Mouse (Mus musculus) c-Kit-positive CD71-positive TER-119-negative erythroid progenitor cells, embryonic 14.5 days (primary cell): ENCODE data around the gene Arl15.
"Not testable (repeated sequence)": the region's sequence is repeated elsewhere in the genome, so short reads cannot be mapped to it uniquely, and the experiment has no call there.

Source experiments
- DNase-seq: peaks from one replicate; pipeline ENCODE4 v3.0.0-alpha.2; 2013; ENCODE audit warnings: low read depth

Arl15 gene

DNA sequence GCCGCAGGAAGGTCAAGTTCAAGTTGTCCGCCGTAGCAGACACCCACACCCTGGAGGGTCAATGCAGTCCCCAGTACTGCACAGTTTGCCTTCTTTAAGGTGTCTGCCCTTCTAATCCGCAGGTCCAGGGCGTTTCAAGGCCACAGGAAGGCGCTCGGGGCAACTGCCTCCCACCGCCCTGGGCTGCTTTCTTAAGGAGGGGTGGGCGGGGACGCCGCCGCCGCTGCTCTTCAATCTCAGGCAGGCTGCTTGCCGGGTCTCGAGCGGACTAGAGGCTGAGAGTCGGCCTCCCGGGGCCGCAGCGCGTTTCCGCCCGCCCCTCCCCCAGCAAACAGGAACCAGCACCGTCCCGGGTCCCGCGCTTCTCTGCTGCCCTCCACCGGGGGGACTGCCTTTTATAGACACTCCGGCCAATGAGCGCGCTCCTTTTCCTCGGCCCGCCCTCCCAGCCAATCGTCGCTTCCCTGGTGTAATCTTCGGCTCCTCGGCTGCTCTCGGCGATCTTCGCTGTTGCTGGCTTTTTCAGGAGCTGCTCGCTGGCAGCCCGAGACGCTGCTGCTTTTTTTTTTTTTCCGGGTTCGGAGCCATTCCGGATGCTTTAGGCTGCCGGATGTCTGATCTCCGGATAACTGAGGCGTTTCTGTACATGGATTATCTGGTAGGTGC lies at the start of gene Arl15:
Gene Arl15 (plus strand): TSS at position 467 of the 666 bp plus-strand sequence.
- peak; percentile 92 for DNase-seq

- DNase-seq: no peak
Observed at GRCm38 (mm10) chr13:113745301-113745700, 49.0 kb upstream of the Arl15 start.

- no peak for DNase-seq
Observed at GRCm38 (mm10) chr13:113750766-113751165, 43.5 kb upstream of the Arl15 start.

GRCm38 (mm10) chr13:113754731-113755689 lies 39.3 kb upstream of the Arl15 start:
- DNase-seq: no peak

- DNase-seq: no peak
Observed at GRCm38 (mm10) chr13:113755779-113756178, 38.5 kb upstream of the Arl15 start.

DNA sequence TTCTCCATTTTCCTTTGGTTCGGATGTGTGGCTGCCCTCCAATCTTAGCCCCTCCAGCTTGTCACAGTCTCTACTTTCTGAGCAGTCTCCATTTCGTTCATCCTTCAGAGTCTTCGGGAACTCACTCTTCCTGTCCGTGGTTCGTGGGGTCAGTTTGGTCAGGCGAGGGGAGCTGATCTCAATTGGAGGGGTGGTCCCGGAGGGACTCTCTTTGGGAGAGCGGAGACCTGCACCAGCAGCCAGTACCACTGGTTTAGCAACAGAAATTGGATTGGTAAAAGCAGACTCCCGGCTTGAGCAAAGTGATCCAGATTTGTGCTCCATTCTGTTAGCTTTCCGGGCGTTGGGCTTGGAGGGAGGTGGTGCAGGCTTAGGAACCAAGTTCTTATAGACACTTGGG lies 32.6 kb upstream of the Arl15 start:
- DNase-seq: no peak

GRCm38 (mm10) chr13:113762766-113763516 lies 31.4 kb upstream of the Arl15 start:
- no peak for DNase-seq

GRCm38 (mm10) chr13:113765411-113765810 lies 28.9 kb upstream of the Arl15 start:
- DNase-seq: no peak

DNA sequence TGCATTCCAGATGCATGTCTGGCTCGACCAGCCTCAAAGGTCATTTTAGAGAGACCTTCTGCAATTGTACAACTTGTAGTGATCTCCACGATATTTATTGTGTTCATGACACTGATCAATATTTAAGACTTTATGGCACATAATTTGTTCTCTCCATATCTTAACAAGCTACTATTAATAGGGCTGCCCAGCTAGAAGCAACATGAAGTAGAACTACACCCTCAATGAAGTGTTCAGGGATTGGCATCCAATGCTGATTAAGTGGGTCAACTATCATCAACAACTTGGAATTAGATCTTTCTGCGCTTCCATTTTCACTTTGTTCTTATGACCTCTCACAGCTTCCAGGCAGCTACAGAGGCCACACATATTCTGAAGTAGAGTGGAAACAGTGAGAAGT lies 24.5 kb upstream of the Arl15 start:
- DNase-seq: no peak

- DNase-seq: no peak
Observed at GRCm38 (mm10) chr13:113770340-113770739, 24.0 kb upstream of the Arl15 start.

- no peak for DNase-seq
Observed at GRCm38 (mm10) chr13:113771340-113771739, 23.0 kb upstream of the Arl15 start.

- DNase-seq: peak; percentile 21
Observed at GRCm38 (mm10) chr13:113774799-113775198, 19.5 kb upstream of the Arl15 start.

GRCm38 (mm10) chr13:113775244-113776140 lies 18.8 kb upstream of the Arl15 start:
- DNase-seq: no peak

- DNase-seq: no peak
Observed at GRCm38 (mm10) chr13:113785803-113786202, 8.5 kb upstream of the Arl15 start.

- DNase-seq: no peak
Observed at GRCm38 (mm10) chr13:113787136-113787535, 7.2 kb upstream of the Arl15 start.

DNA sequence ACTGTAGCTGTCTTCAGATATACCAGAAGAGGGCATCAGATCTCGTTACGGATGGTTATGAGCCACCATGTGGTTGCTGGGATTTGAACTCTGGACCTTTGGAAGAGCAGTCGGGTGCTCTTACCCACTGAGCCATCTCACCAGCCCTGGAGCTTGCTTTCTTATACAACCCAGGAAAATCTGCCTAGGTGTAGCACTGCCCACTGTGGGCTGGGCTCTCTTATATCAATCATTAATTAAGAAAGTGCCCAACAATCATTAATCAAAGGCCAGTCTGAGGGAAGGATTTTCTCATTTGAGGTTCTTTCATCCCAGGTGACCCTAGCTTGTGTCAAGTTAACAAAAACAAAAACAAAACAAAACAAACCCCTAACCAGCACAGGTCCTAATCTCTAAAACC lies 4.3 kb upstream of the Arl15 start:
- not testable (repeated sequence) for DNase-seq

DNA sequence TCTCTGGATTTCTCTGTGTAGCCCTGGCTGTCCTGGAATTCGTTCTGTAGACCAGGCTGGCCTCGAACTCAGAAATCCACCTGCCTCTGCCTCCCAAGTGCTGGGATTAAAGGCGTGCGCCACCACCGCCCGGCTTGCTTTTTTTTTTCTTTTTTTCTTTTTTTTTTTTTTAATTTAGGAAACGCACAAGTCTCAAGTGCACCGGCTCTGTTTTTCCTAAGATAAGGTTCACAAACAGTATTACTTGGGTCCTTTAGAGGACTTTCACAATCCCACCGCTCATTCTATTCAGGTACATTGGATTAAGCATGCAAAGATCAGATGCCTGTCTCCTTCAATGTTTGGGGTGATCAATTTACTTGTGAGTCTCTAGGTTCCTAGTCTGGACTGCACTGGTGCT lies 668 bp upstream of the Arl15 start:
- DNase-seq: no peak

DNA sequence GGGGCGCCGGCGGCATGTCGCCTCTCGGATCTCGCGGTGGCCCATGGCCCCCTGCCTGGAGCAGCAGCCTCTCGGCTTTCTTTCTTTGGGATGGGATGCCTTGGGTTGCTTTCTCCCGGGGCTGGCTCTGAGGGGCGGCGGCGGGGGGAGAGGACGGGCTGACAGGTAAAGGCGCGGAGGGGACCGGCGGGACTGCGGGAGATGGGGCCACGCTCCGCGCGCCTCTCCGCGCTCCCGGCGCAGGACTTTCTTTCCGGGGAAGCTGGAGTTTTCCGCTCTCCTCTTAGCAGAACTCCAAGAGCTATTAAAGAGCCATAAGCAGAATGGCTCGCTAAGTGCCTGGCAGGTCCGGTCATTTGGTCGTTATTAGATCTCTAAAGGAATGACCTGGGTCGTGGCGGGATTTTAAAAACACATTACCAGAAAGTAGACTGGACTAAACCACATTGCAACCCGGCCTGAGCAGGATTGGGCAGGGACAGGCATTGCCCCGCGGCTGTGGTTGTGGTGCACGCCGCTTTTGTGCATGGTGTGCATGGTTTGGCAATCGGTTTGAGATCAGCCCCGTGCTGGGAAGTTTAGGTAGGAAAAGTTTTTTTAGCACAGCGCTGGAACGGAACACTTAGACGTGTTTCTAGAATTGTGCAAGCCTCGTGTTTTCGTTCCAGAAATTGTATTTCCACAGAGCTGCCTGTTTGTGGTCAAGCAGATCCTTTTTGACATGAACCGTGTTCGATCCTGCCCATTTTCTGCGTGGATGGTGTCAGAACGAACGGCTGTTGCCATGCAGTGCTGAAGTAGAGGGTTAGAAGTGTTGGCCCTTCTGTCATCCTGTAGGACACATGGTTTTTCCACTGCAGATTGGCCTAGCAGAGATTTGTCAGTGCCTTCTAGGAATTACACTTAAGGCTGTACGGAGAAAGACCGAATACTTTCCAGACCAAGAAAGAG lies 675 bp downstream of the Arl15 start:
- peak; percentile 28 for DNase-seq

DNA sequence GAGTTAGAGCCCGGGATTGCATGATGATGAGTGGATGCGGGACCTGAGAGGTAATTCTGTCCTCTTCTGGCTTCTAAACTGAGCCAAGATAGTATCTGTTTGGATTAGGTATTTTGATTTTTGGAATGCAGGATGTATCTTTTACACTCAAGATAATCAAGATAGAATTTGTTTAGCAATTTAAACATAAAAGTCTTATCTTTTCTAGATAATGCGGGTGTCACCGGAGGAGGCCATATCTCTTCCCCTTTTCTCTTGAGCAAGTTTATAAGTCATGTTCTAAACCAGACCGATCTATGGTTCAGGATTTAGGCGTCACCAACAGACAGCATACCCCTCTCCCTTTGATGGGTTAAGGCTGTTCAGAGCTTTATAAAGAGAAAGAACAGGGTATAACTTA lies 3.1 kb downstream of the Arl15 start:
- no peak for DNase-seq

DNA sequence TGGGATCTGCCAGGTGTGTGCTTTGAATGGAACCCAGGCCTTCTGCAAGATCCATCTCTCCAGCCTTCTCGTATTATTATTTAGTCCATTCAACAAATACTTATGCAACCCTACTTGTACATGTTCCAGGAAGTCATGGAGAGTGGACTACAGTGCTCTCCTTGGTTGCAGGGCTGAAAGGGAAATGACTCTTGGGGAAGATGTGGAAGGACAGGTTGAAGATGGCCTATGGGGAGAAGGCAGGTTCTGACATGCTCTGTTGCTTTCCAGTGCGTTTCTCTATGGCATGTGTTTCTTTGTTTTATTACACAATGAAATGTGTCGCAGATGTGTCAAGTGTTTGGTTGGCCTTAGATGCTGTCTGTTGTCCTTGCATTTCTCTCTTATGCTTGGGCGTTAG lies 5.1 kb downstream of the Arl15 start:
- no peak for DNase-seq
